Mouse (Mus musculus): ENCODE measurements at regions not wholly inside any gene's neighbourhood (a gene's known extent, or its start where the extent isn't known, plus 50 kb on each side); places are given as distances from the start of the nearest gene placed in this dataset.

- ChIA-PET POLR2A (no interaction called here), CTCF (interaction anchor here in 2 of 4 experiments (0.6 to 1.1 kb wide), 3 partner anchors 27 to 204 kb away, joined by 3 to 4 read pairs (median 3); no protein-coding TSS in a partner anchor)
Measured at GRCm38 (mm10) chr6:50509207-50509606, 53.2 kb upstream of the Osbpl3 start.

- CTCF ChIA-PET, result no interaction called here
Measured at GRCm38 (mm10) chr6:50507466-50507865, 51.5 kb upstream of the Osbpl3 start.

More at GRCm38 (mm10) chr6:50507466-50507865, 51.5 kb upstream of the Osbpl3 start:
- POLR2A ChIA-PET, result no interaction called here

Measured in embryonic stem cell, embryonic (primary cell).